Mouse (Mus musculus): Measurements from ENCODE around the gene Ppip5k1. TPM values are rescaled to one million over a fixed set of nuclear protein-coding genes. Genes with fewer than 3 reads are reported as not detected.

The Ppip5k1 gene
- polyA plus RNA-seq (2012): 5.6 and 6.3 TPM in 2 replicates

GRCm38 (mm10) chr2:121354820-121355592, at the start of gene Ppip5k1:
Ppip5k1 (minus strand) TSS chr2:121355396.

DNA sequence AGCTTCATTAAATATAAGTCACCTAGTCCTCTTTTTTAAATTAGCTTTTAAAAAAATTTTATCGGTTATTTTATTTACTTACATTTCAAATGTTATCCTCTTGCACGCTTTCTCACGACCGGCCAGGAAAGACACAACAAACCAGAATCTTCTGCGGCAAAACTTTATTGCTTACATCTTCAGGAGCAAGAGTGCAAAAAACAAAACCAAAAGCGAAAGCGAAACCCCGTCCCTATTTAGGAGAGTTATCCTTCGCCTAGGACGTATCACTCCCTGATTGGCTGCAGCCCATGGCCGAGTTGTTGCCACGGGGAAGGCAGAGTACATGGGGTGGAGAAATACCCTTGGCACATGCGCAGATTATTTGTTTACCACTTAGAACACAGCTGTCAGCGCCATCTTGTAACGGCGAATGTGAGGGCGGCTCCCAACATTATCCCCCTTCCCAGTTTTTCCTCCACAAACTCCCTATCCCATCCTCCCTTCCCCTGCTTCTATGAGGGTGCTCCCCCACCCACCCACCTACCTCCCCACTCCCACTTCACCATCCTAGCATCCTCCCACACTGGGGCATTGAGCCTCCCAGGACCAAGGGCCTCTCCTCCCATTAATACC, 31.9 kb upstream of the Ppip5k1 start, which contains the start of gene Strc:
TSS of gene Strc (minus strand) at position 208 of the 615 bp plus-strand sequence.

GRCm38 (mm10) chr2:121357494-121357893, 2.3 kb upstream of the Ppip5k1 start, which contains the start of gene Ckmt1:
Ckmt1 (plus strand) TSS chr2:121357714.

GRCm38 (mm10) chr2:121288901-121289729, 66.1 kb downstream of the Ppip5k1 start, which contains the start of gene Map1a:
Map1a (plus strand) TSS chr2:121289600.

DNA sequence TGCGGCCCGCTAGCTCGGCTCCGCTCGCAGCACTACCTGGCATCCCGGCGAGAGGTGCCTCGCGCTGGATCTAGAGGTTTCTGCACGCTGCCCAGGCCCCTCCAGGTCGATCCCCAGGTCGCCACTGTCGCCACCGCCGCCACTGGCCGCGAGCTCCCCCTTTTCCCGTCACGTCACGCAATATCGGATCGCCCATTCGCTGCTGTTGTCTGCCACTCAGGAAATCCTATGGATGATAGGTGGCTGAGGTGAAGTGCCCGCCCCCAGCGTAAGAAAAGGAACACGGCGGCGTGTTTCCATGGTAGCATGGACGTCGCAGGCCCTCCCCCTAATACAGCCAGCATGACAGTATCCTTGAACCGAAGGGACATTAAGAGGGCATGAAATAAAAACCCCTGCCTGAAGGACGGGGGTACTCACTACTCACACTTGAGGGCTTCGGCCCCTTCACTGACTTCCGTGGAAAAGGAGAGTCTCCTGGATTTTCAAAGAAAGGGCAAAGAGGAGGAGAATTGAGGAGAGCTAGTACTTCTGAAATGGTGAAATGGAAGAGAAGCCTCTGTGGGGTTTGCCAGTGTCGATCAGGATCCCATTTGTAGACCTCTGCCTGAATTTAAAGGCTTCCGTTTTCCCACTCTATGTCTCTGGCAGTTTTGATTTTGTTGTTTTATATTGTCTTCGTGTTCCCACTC, 83.8 kb downstream of the Ppip5k1 start, which contains the start of gene Trp53bp1:
TSS of gene Trp53bp1 (minus strand) at position 172 of the 692 bp plus-strand sequence.

Other genes starting within 250 kb of the Ppip5k1 start
- gene Tgm7, start 245.6 kb downstream of the Ppip5k1 start, polyA plus RNA-seq (2012): not detected in 2 replicates
- gene Adal, start 215.0 kb downstream of the Ppip5k1 start, polyA plus RNA-seq (2012): 4.2 and 4.6 TPM in 2 replicates
- 7.2 and 8.4 TPM in 2 replicates for gene Lcmt2, start 214.7 kb downstream of the Ppip5k1 start, polyA plus RNA-seq (2012)
- 14.5 and 16.1 TPM in 2 replicates for gene Tubgcp4, start 184.7 kb downstream of the Ppip5k1 start, polyA plus RNA-seq (2012)
- 13.7 and 16.5 TPM in 2 replicates for gene Zscan29, start 184.3 kb downstream of the Ppip5k1 start, polyA plus RNA-seq (2012)
- gene Trp53bp1, start 84.0 kb downstream of the Ppip5k1 start, polyA plus RNA-seq (2012): 22.0 and 34.2 TPM in 2 replicates
- gene Map1a, start 65.8 kb downstream of the Ppip5k1 start, polyA plus RNA-seq (2012): 0.01 and 0.30 TPM in 2 replicates
- gene Ckmt1, start 2.3 kb upstream of the Ppip5k1 start, polyA plus RNA-seq (2012): not detected in 2 replicates
- gene Strc, start 31.8 kb upstream of the Ppip5k1 start, polyA plus RNA-seq (2012): 0.04 TPM in 1 of 2 replicates, not detected in the other
- gene Pdia3, start 58.4 kb upstream of the Ppip5k1 start, polyA plus RNA-seq (2012): 785 and 987 TPM in 2 replicates
- 0.24 and 0.29 TPM in 2 replicates for gene Catsper2, start 58.4 kb upstream of the Ppip5k1 start, polyA plus RNA-seq (2012)
- 0.05 TPM in 2 replicates for gene Ell3, start 88.9 kb upstream of the Ppip5k1 start, polyA plus RNA-seq (2012)
- gene Serf2, start 93.8 kb upstream of the Ppip5k1 start, polyA plus RNA-seq (2012): 327 and 366 TPM in 2 replicates
- 73.0 and 125 TPM in 2 replicates for gene Hypk, start 97.9 kb upstream of the Ppip5k1 start, polyA plus RNA-seq (2012)
- gene Serinc4, start 101.4 kb upstream of the Ppip5k1 start, polyA plus RNA-seq (2012): 0.05 TPM in 1 of 2 replicates, not detected in the other
- gene Mfap1b, start 118.7 kb upstream of the Ppip5k1 start, polyA plus RNA-seq (2012): 3.7 and 4.6 TPM in 2 replicates
- gene Mfap1a, start 151.3 kb upstream of the Ppip5k1 start, polyA plus RNA-seq (2012): 4.7 and 4.9 TPM in 2 replicates
- 1.2 and 1.3 TPM in 2 replicates for gene Wdr76, start 151.3 kb upstream of the Ppip5k1 start, polyA plus RNA-seq (2012)